16 mouse cellular contexts compared by ENCODE assay signal in the genomic region with DNA sequence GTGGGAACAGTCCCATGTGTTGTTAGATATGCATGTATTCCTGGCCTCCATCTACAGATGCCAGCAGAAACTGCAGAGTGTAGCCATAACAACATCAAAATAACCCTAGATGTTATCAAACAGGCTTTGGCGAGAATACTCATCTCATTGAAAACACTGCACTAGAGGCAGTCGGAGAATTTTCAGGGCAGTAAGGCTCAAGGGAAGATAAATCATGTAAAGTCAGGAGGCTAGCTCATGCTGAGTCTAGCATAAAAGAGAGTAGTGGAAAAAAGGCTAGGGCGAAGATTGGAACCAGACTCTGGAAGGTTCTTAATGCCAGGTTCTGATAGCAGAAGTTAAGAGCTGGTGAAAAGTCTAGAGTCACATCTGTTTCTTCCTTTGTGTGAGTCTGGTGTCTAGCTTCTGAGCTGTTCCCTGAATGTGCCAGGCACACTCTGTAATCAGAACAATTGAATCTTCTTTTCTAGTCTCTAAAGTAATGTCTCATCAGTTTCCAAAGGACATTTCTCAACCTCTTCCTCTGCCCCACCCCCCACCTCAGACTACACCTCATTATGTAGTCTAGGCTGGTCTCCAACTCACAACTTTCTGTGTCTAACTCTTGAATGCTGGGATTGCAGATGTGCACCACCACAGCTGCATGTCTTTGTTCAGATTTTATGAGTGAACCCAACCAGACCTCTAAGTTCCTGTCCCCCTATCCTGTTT.
"Had no signal": no experiment of that assay in that cellular context is flagged by ENCODE, and none has a peak within 500 bp of the region (broad histone marks: within the 10 kb centered on the region; RNA-seq: fewer than 3 reads in every experiment).

No protein-coding gene starts in this region.

- H3K9me3 ChIP-seq: limb, embryonic 12.5 days; liver, embryonic 12.5 days; midbrain, embryonic 12.5 days; neural tube, embryonic 13.5 days had no signal

- H3K4me1 ChIP-seq: limb, embryonic 12.5 days; liver, embryonic 12.5 days; midbrain, embryonic 12.5 days; neural tube, embryonic 13.5 days had no signal

- H3K4me2 ChIP-seq: limb, embryonic 12.5 days; liver, embryonic 12.5 days; midbrain, embryonic 12.5 days; neural tube, embryonic 13.5 days had no signal

- DNase-seq: kidney, adult 11 months; kidney, adult 9 months; kidney, postnatal 36 days; layer of hippocampus, postnatal 36 days; retina, postnatal 1 day; right cerebral cortex, postnatal 4 days; spleen, adult 18-20 months; thymus, adult 18-20 months; thymus, postnatal 14 days had no signal

- H3K4me3 ChIP-seq: layer of hippocampus, adult 2 months; limb, embryonic 12.5 days; liver, embryonic 12.5 days; midbrain, embryonic 12.5 days; neural tube, embryonic 13.5 days had no signal

- H3K27me3 ChIP-seq: limb, embryonic 12.5 days; liver, embryonic 12.5 days; midbrain, embryonic 12.5 days; neural tube, embryonic 13.5 days had no signal

- H3K9ac ChIP-seq: limb, embryonic 12.5 days; liver, embryonic 12.5 days; midbrain, embryonic 12.5 days; neural tube, embryonic 13.5 days had no signal

- H3K36me3 ChIP-seq: limb, embryonic 12.5 days; liver, embryonic 12.5 days; midbrain, embryonic 12.5 days; neural tube, embryonic 13.5 days had no signal

- H3K27ac ChIP-seq: kidney, postnatal 0 days; layer of hippocampus, adult 2 months; limb, embryonic 12.5 days; liver, embryonic 12.5 days; midbrain, embryonic 12.5 days; neural tube, embryonic 13.5 days had no signal

- ATAC-seq: liver, embryonic 12.5 days; midbrain, embryonic 16.5 days had no signal
